Mouse (Mus musculus) T-helper 2 cell (primary cell): ENCODE results near the gene Cc2d1a.

Experiments used
- in situ Hi-C: fragments of 300-600 bp; cut with MboI, MseI; formaldehyde crosslinking; loops from one replicate; pipeline ENCODE4 v1.15.1; 2025; ENCODE audit warnings: high pct_unique_total_duplicates

Gene Cc2d1a

GRCm38 (mm10) chr8:84104697-84105609 is 42.8 kb downstream of the Cc2d1a start, which contains the start of gene Dcaf15:
Gene Dcaf15 (minus strand): TSS chr8:84104768.
- in situ Hi-C loops: loop anchor here (25.0 kb wide), 1 partner anchor 1157 kb away; no protein-coding TSS in a partner anchor

GRCm38 (mm10) chr8:84104221-84104620 is 43.5 kb downstream of the Cc2d1a start:
- in situ Hi-C loops: loop anchor here (25.0 kb wide), 1 partner anchor 1158 kb away; no protein-coding TSS in a partner anchor

GRCm38 (mm10) chr8:84103601-84104000 is 44.1 kb downstream of the Cc2d1a start:
- in situ Hi-C loops: loop anchor here (25.0 kb wide), 1 partner anchor 1159 kb away; no protein-coding TSS in a partner anchor

- in situ Hi-C loops: loop anchor here (25.0 kb wide), 1 partner anchor 1161 kb away; no protein-coding TSS in a partner anchor
These were observed 46.1 kb downstream of the Cc2d1a start for GRCm38 (mm10) chr8:84101476-84102270.

- in situ Hi-C loops: no loop called here
These were observed 49.4 kb downstream of the Cc2d1a start for GRCm38 (mm10) chr8:84098376-84098775.

GRCm38 (mm10) chr8:84096061-84096460 is 51.7 kb downstream of the Cc2d1a start:
- in situ Hi-C loops: no loop called here

GRCm38 (mm10) chr8:84090585-84090984 is 57.2 kb downstream of the Cc2d1a start:
- in situ Hi-C loops: no loop called here

- in situ Hi-C loops: loop anchor here (5.0 kb wide), 1 partner anchor 62 kb away; no protein-coding TSS in a partner anchor
These were observed 58.5 kb downstream of the Cc2d1a start for GRCm38 (mm10) chr8:84089277-84089676.

GRCm38 (mm10) chr8:84087821-84088220 is 59.9 kb downstream of the Cc2d1a start:
- in situ Hi-C loops: loop anchor here (5.0 kb wide), 1 partner anchor 61 kb away; no protein-coding TSS in a partner anchor

GRCm38 (mm10) chr8:84087156-84087555 is 60.6 kb downstream of the Cc2d1a start:
- in situ Hi-C loops: loop anchor here (5.0 kb wide), 1 partner anchor 60 kb away; no protein-coding TSS in a partner anchor

- in situ Hi-C loops: loop anchor here (5.0 kb wide), 1 partner anchor 57 kb away; no protein-coding TSS in a partner anchor
These were observed 63.2 kb downstream of the Cc2d1a start for GRCm38 (mm10) chr8:84084341-84085115.

- in situ Hi-C loops: no loop called here
These were observed 63.9 kb downstream of the Cc2d1a start for GRCm38 (mm10) chr8:84083829-84084241.
